Mouse (Mus musculus): ENCODE data around the gene Vps4a. TPM values are rescaled to one million over a fixed set of nuclear protein-coding genes. Genes with fewer than 3 reads are reported as not detected.

Vps4a gene
- total RNA-seq, 2 experiments from 2014 or later: 53.1 to 56.2 TPM

- peak; percentile 80 for DNase-seq
These were observed 17.3 kb downstream of the Vps4a start, which contains the start of gene Pdf for GRCm38 (mm10) chr8:107048061-107048941. TSS of gene Pdf (minus strand) at chr8:107048614.

- no peak for DNase-seq
These were observed 18.5 kb downstream of the Vps4a start for GRCm38 (mm10) chr8:107049480-107049879.

- no peak for DNase-seq
These were observed 21.0 kb downstream of the Vps4a start for GRCm38 (mm10) chr8:107052046-107052445.

GRCm38 (mm10) chr8:107056076-107056972 is 25.3 kb downstream of the Vps4a start, which contains the start of the genes Cog8 and Nip7:
TSS of gene Cog8 (minus strand) at chr8:107056689.
TSS of gene Nip7 (plus strand) at chr8:107056877.
- peak; percentile 96 for DNase-seq

GRCm38 (mm10) chr8:107056973-107057369 is 25.9 kb downstream of the Vps4a start:
- no peak for DNase-seq

- no peak for DNase-seq
These were observed 31.6 kb downstream of the Vps4a start for GRCm38 (mm10) chr8:107062613-107063012.

GRCm38 (mm10) chr8:107065511-107066496 is 34.8 kb downstream of the Vps4a start, which contains the start of gene Tmed6:
TSS of gene Tmed6 (minus strand) at chr8:107065644.
- DNase-seq: peak; percentile 27

GRCm38 (mm10) chr8:107073706-107074105 is 42.7 kb downstream of the Vps4a start:
- DNase-seq: no peak

GRCm38 (mm10) chr8:107074128-107074527 is 43.1 kb downstream of the Vps4a start:
- no peak for DNase-seq

- no peak for DNase-seq
These were observed 45.3 kb downstream of the Vps4a start for GRCm38 (mm10) chr8:107076239-107076888.

GRCm38 (mm10) chr8:107085358-107085757 is 54.3 kb downstream of the Vps4a start:
- no peak for DNase-seq

GRCm38 (mm10) chr8:107086018-107086417 is 55.0 kb downstream of the Vps4a start:
- no peak for DNase-seq

- no peak for DNase-seq
These were observed 57.6 kb downstream of the Vps4a start for GRCm38 (mm10) chr8:107088526-107089063.

- peak; percentile 37 for DNase-seq
These were observed 59.5 kb downstream of the Vps4a start for GRCm38 (mm10) chr8:107090531-107090930.

Other genes starting within 250 kb of the Vps4a start
- gene Has3, start 161.0 kb upstream of the Vps4a start, total RNA-seq (2021): 1 to 10 TPM in 1 of 2 experiments, under 1 TPM in 1; 0.74 to 1.3 TPM
- 10 to 100 TPM; 18.0 to 20.0 TPM for gene Utp4, start 137.6 kb upstream of the Vps4a start, total RNA-seq (2021)
- gene Sntb2, start 95.5 kb upstream of the Vps4a start, total RNA-seq (2021): 1 to 10 TPM; 6.1 to 6.9 TPM
- 10 to 100 TPM; 35.7 to 39.8 TPM for gene Pdf, start 17.4 kb downstream of the Vps4a start, total RNA-seq (2021)
- gene Cog8, start 25.5 kb downstream of the Vps4a start, total RNA-seq (2021): 10 to 100 TPM; 15.8 to 17.6 TPM
- gene Nip7, start 25.7 kb downstream of the Vps4a start, total RNA-seq (2021): 10 to 100 TPM; 14.7 to 18.5 TPM
- not detected for gene Tmed6, start 34.4 kb downstream of the Vps4a start, total RNA-seq (2021)
- gene Terf2, start 65.3 kb downstream of the Vps4a start, total RNA-seq (2021): 10 to 100 TPM; 10.2 to 10.9 TPM
- 10 to 100 TPM; 26.7 to 29.0 TPM for gene Cyb5b, start 119.4 kb downstream of the Vps4a start, total RNA-seq (2021)

Data from gastrocnemius, postnatal 25 days (tissue).